Mouse (Mus musculus) spleen, adult 2 months (tissue): Measurements from ENCODE around the gene Sema4c.

Source experiments
- CTCF ChIP-seq: fragments of 200-500 bp; IDR thresholded peaks from 2 replicates; pipeline ENCODE4 v1.5.1; 2011; ENCODE audit warnings: mild to moderate bottlenecking, inconsistent platforms; ENCODE audit not compliant: insufficient read depth, insufficient read length, insufficient replicate concordance; ENCODE audit errors: extremely low read depth
- POLR2A ChIP-seq: fragments of 200-500 bp; IDR thresholded peaks from 2 replicates; pipeline ENCODE4 v1.6.1; 2011; ENCODE audit warnings: low read depth, low read length, inconsistent platforms

DNA sequence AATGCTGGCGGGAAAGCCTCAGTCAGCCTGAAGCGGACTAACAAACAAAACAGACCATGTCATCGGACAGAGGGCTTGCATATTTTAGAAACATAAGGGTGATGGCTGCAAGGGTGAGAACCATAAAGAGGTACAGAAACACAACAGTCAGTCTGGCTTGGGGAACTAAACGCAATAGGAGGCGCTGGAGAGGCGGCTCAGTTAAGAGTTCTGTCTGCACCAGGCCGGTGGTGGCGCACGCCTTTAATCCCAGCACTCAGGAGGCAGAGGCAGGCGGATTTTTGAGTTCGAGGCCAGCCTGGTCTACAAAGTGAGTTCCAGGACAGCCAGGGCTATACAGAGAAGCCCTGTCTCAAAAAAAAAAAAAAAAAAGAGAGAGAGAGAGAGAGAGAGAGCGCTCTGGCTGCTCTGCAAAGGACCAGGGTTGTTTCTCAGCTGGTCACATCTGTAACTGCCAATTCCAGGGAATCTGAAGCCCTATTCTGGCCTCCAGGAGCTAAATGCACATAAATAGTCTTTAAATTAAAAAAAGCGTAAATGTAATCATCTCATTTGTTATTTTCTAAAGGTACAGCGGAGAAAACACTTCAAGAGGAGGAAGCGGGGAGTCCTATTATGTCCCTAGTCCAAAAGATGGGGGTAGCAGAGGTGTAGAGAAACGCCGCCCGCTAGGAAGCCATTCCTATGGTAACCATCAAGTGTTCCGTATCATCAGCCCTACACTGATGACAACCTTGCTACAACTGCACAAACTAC, 12.1 kb downstream of the Sema4c start:
- TF ChIP-seq POLR2A (no peak), CTCF (no peak)
